Mouse (Mus musculus): ENCODE measurements at regions not wholly inside any gene's neighbourhood (a gene's known extent, or its start where the extent isn't known, plus 50 kb on each side); places are given as distances from the start of the nearest gene placed in this dataset.
A peak's percentile ranks its signal among the peaks of the same experiment; 100 is the strongest.

DNA sequence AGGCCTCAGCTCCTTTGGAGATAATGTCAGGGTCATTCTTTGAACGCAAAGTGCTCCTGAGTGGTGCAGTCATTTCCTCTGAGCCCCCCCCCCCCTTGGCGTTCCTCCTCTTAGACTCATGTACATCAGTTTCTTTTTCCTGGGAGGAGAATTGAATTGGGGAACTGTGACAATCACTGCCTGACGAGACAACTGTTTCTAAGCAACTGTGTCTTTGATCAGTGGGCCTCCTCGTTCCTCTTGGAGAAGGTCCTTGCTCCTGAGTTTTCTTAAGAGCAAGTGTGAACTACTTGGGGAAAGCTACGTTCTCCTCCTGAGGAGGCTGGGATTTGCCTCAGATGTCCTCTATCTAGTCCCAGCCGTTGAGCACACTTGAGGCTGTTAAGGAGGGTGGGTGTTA is 287.5 kb downstream of the Maf start:
- Histone ChIP-seq H3K9ac (no peak overlapping the region), H3K27me3 (replicated peaks) (no peaks in the 10 kb centered on the region), H3K27ac (no peak overlapping the region), H3K36me3 (no peaks in the 10 kb centered on the region), H3K9me3 (no peaks in the 10 kb centered on the region), H3K4me1 (no peaks in the 10 kb centered on the region), H3K4me2 (no peak overlapping the region), H3K4me3 (replicated peaks) (no peak overlapping the region)
- ATAC-seq (ENCODE audit: insufficient read depth, low FRiP score, low read depth): no peak
- 60% methylated on average over 6 of the region's 6 CpGs for WGBS

DNA sequence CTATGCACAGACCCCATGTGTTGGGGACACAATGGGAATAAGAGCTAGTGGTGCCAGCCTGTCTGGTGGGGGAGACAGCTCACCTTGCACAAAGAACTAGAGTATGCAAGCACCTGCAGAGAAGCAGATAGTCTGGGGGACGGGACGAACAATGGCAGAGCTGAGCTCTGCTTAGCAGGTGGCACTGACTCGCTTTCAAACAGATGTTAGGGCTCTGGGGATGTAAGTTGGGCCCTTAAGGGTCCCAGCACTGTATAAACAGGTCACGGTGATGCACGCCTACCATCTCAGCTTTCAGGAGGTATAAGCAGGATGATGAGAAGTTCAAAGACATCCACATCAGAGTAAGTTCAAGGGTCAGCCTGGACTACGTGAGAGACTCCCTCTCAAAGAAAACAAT is 289.5 kb downstream of the Maf start:
- H3K27me3 ChIP-seq (replicated peaks): no peaks in the 10 kb centered on the region
- no peak for ATAC-seq (ENCODE audit: insufficient read depth, low FRiP score, low read depth)
- WGBS: 63% methylated on average over 6 of the region's 6 CpGs

DNA sequence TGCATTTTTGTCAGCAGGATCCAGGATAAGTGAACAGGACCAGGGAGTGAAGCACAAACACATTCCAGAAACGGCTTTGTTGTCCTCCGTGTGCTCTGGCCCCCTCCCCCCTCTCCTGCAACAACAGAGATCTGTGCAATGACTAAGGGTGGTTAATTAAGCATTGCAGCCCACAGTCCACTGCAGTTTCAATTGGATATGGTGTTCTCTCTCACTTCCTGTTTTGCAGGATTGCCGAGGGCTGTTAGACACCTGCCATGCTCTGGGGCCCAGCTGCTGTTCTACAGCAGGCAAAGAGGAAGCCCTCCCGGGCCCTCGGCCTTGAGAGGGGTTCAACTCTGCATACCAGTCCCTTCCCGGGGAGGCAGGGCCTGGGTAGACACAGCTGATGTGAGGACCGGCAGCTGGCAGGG is 293.5 kb downstream of the Maf start:
- Histone ChIP-seq H3K27ac (no peak overlapping the region), H3K4me1 (no peaks in the 10 kb centered on the region), H3K27me3 (replicated peaks) (no peaks in the 10 kb centered on the region), H3K4me2 (no peak overlapping the region), H3K36me3 (no peaks in the 10 kb centered on the region), H3K9ac (no peak overlapping the region), H3K4me3 (replicated peaks) (no peak overlapping the region), H3K9me3 (no peaks in the 10 kb centered on the region)
- WGBS: 28% methylated on average over 7 of the region's 7 CpGs
- peak; percentile 31; the same call in 1 of the 2 replicates for ATAC-seq (ENCODE audit: insufficient read depth, low FRiP score, low read depth)

More for the DNA sequence above, 289.5 kb downstream of the Maf start:
- no peaks in the 10 kb centered on the region for H3K36me3 ChIP-seq
- H3K4me1 ChIP-seq: no peaks in the 10 kb centered on the region
- no peaks in the 10 kb centered on the region for H3K9me3 ChIP-seq
- H3K27ac ChIP-seq: no peak overlapping the region
- H3K4me3 ChIP-seq (replicated peaks): no peak overlapping the region
- H3K4me2 ChIP-seq: no peak overlapping the region
- no peak overlapping the region for H3K9ac ChIP-seq

DNA sequence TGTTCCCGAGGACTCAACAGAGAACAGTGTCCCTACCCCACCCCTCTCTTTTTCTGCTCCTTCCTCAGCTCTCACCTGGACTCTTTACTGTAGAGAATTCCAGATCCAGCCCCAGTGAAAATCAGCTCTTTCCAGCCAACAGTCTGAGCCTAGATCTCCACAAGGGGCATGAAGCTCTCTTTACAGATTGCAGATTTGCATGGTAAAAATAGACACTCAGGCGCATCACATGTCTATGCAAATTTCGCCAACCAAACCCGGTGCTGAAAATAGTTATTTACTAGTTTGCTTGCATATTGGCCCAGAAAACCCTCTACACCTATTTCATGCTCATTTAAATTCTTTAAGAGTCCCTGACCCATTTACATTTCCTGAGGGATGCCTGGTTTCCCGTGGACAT is 295.8 kb downstream of the Maf start:
- Histone ChIP-seq H3K36me3 (no peaks in the 10 kb centered on the region), H3K9ac (no peak overlapping the region), H3K4me3 (replicated peaks) (no peak overlapping the region), H3K27ac (no peak overlapping the region), H3K4me2 (no peak overlapping the region), H3K4me1 (no peaks in the 10 kb centered on the region), H3K27me3 (replicated peaks) (no peaks in the 10 kb centered on the region), H3K9me3 (no peaks in the 10 kb centered on the region)
- no peak for ATAC-seq (ENCODE audit: insufficient read depth, low FRiP score, low read depth)
- 87% methylated on average over 5 of the region's 5 CpGs for WGBS

GRCm38 (mm10) chr8:115411061-115411460 is 296.5 kb downstream of the Maf start:
- Histone ChIP-seq H3K27ac (no peak overlapping the region), H3K27me3 (replicated peaks) (no peaks in the 10 kb centered on the region), H3K4me3 (replicated peaks) (no peak overlapping the region), H3K9me3 (no peaks in the 10 kb centered on the region), H3K36me3 (no peaks in the 10 kb centered on the region), H3K4me1 (no peaks in the 10 kb centered on the region), H3K4me2 (no peak overlapping the region), H3K9ac (no peak overlapping the region)
- ATAC-seq (ENCODE audit: insufficient read depth, low FRiP score, low read depth): no peak
- 94% methylated on average over 4 of the region's 4 CpGs for WGBS

- WGBS: 94% methylated on average over 3 of the region's 3 CpGs
- no peak overlapping the region for H3K9ac ChIP-seq
- no peak overlapping the region for H3K4me3 ChIP-seq (replicated peaks)
Observed at GRCm38 (mm10) chr8:115410191-115410590, 297.4 kb downstream of the Maf start.

DNA sequence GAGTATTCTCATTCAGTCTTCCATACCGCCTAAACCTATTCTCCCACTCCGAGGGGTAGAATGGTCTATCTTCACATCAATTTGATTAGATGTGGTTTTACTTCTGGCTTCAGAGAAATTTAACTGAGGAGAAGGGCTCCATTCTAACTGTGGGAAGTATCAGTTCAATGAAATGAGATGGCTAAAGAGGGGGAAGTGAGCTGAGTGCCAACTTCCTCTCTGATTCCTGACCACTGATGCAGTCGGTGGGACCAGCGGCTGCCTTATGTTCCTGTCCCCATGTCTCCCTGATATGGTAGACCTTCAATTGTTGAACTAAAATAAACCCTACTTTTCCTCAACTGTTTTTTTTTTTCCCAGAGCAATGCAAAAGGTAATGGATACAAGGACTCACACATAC is 300.1 kb downstream of the Maf start:
- Histone ChIP-seq H3K9ac (no peak overlapping the region), H3K4me2 (no peak overlapping the region), H3K9me3 (no peaks in the 10 kb centered on the region), H3K27me3 (replicated peaks) (no peaks in the 10 kb centered on the region), H3K4me1 (no peaks in the 10 kb centered on the region), H3K27ac (no peak overlapping the region), H3K36me3 (no peaks in the 10 kb centered on the region), H3K4me3 (replicated peaks) (no peak overlapping the region)
- ATAC-seq (ENCODE audit: insufficient read depth, low FRiP score, low read depth): no peak
- WGBS: 90% methylated on average over 4 of the region's 4 CpGs

More at GRCm38 (mm10) chr8:115410191-115410590, 297.4 kb downstream of the Maf start:
- H3K36me3 ChIP-seq: no peaks in the 10 kb centered on the region
- H3K27ac ChIP-seq: no peak overlapping the region
- no peaks in the 10 kb centered on the region for H3K4me1 ChIP-seq
- H3K4me2 ChIP-seq: no peak overlapping the region
- no peak for ATAC-seq (ENCODE audit: insufficient read depth, low FRiP score, low read depth)
- H3K9me3 ChIP-seq: no peaks in the 10 kb centered on the region
- no peaks in the 10 kb centered on the region for H3K27me3 ChIP-seq (replicated peaks)

DNA sequence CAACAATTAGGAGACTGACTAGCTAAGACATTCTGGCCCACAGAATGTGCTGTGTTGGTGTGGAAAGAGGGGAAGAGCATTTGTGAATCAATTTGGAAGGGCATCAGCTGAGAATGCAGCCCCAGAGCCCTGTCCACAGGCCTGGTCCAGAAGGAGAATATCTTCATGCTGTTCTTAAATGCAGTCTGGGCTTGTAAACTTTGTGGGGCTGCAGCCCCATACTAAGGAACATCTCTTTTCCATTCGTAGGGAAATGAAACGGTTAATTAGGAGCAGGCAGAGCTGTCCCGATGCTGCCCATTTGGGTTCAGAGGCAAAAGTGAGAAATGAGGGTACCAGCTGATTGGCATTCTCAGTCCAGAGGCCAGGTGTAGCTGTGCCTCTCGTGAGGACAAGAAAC is 304.0 kb downstream of the Maf start:
- 58% methylated on average over 4 of the region's 4 CpGs for WGBS
- H3K4me1 ChIP-seq: no peaks in the 10 kb centered on the region

DNA sequence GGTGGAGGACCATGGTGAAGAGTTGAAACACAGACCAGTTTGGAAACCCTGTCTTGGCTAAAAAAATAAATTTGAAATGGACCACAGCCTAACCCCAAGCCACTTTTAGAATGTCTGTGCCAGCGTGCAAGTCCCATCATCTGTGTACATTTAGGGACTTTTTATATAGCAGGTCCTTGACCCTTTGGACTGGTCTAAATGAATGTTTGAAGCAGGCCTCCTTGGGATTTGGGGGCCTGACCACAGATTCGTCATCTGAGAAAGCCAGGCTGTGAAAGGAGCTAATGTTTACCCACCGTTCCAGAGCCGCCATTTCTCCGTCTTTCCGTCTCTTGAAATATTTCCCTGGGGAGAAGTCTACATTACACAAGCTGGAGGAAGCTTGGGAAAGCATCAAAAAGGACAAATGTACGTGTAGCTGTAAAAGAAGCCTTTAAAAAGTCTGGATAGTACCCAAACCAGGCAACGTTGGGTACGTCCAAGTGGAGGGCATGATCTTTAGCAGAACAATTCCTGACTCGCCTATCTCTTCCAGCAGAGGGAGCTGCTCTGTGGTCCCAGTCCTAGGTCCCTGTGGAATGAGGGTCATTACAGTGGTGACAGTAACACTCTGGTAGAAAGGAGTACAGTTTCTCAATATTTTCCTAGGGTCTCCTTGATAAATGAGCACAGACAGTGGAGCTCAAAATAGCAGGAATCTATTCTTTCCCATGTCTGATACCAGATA is 305.0 kb downstream of the Maf start:
- H3K4me3 ChIP-seq (replicated peaks): no peak overlapping the region
- 46% methylated on average over 10 of the region's 10 CpGs for WGBS
- no peak for ATAC-seq (ENCODE audit: insufficient read depth, low FRiP score, low read depth)
- H3K36me3 ChIP-seq: no peaks in the 10 kb centered on the region
- no peaks in the 10 kb centered on the region for H3K4me1 ChIP-seq
- no peak overlapping the region for H3K9ac ChIP-seq
- H3K27ac ChIP-seq: no peak overlapping the region
- no peak overlapping the region for H3K4me2 ChIP-seq
- H3K27me3 ChIP-seq (replicated peaks): no peaks in the 10 kb centered on the region
- no peaks in the 10 kb centered on the region for H3K9me3 ChIP-seq

More for the DNA sequence above, 304.0 kb downstream of the Maf start:
- no peak overlapping the region for H3K27ac ChIP-seq
- no peak for ATAC-seq (ENCODE audit: insufficient read depth, low FRiP score, low read depth)
- H3K9me3 ChIP-seq: no peaks in the 10 kb centered on the region
- no peak overlapping the region for H3K4me3 ChIP-seq (replicated peaks)
- H3K9ac ChIP-seq: no peak overlapping the region
- H3K27me3 ChIP-seq (replicated peaks): no peaks in the 10 kb centered on the region
- H3K4me2 ChIP-seq: no peak overlapping the region
- H3K36me3 ChIP-seq: no peaks in the 10 kb centered on the region
